Mouse (Mus musculus) midbrain, embryonic 16.5 days (tissue): Measurements from ENCODE around the gene Ap2m1. TPM values are rescaled to one million over a fixed set of nuclear protein-coding genes. Genes with fewer than 3 reads are reported as not detected.

Experiments used
- polyA plus RNA-seq: library from polyadenylated mRNA; unstranded; fragments of >200 nt; fragmentation: Nextera tagmentation; extraction: Ambion mirVana; gene quantifications from 2 replicates; pipeline ENCODE4 v1.2.1, GENCODE M21; 2015

Gene Ap2m1
- polyA plus RNA-seq, 1 experiment from 2014 or later, result 1,416 TPM

Other genes starting within 250 kb of the Ap2m1 start
- 76.3 and 81.9 TPM in 2 replicates for gene Parl, start 233.1 kb upstream of the Ap2m1 start, polyA plus RNA-seq
- not detected in 2 replicates for gene Cyp2ab1, start 210.1 kb upstream of the Ap2m1 start, polyA plus RNA-seq
- 168 and 180 TPM in 2 replicates for gene Abcc5, start 109.1 kb upstream of the Ap2m1 start, polyA plus RNA-seq
- 95.0 and 97.1 TPM in 2 replicates for gene Eif2b5, start 36.7 kb upstream of the Ap2m1 start, polyA plus RNA-seq
- gene Dvl3, start 18.5 kb upstream of the Ap2m1 start, polyA plus RNA-seq, result 36.2 and 38.0 TPM in 2 replicates
- 80.9 and 95.7 TPM in 2 replicates for gene Abcf3, start 13.1 kb downstream of the Ap2m1 start, polyA plus RNA-seq
- 19.8 and 26.7 TPM in 2 replicates for gene Vwa5b2, start 54.0 kb downstream of the Ap2m1 start, polyA plus RNA-seq
- 7.8 and 7.9 TPM in 2 replicates for gene Eef1akmt4, start 76.1 kb downstream of the Ap2m1 start, polyA plus RNA-seq
- gene Gm49333, start 76.1 kb downstream of the Ap2m1 start, polyA plus RNA-seq, result not detected in 2 replicates
- gene Alg3, start 76.3 kb downstream of the Ap2m1 start, polyA plus RNA-seq, result 39.6 and 41.6 TPM in 2 replicates
- 34.5 and 40.1 TPM in 2 replicates for gene Camk2n2, start 85.8 kb downstream of the Ap2m1 start, polyA plus RNA-seq
- 23.2 and 23.6 TPM in 2 replicates for gene Ece2, start 94.3 kb downstream of the Ap2m1 start, polyA plus RNA-seq
- 365 and 371 TPM in 2 replicates for gene Psmd2, start 116.2 kb downstream of the Ap2m1 start, polyA plus RNA-seq
- 127 and 134 TPM in 2 replicates for gene Eif4g1, start 132.8 kb downstream of the Ap2m1 start, polyA plus RNA-seq
- 62.1 and 66.5 TPM in 2 replicates for gene Fam131a, start 157.8 kb downstream of the Ap2m1 start, polyA plus RNA-seq
- 83.0 and 88.0 TPM in 2 replicates for gene Polr2h, start 182.2 kb downstream of the Ap2m1 start, polyA plus RNA-seq
- gene Clcn2, start 182.3 kb downstream of the Ap2m1 start, polyA plus RNA-seq, result 22.3 and 25.4 TPM in 2 replicates
- 3.7 and 4.5 TPM in 2 replicates for gene Chrd, start 197.6 kb downstream of the Ap2m1 start, polyA plus RNA-seq
- 1.5 TPM in 2 replicates for gene Thpo, start 199.0 kb downstream of the Ap2m1 start, polyA plus RNA-seq